Mouse (Mus musculus) G1E (cell line): Measurements from ENCODE around the gene Taf12.

Experiments
- CTCF ChIP-seq: IDR thresholded peaks from 2 replicates; pipeline ENCODE4 v1.5.1; 2012; ENCODE audit warnings: low read depth, low read length, inconsistent platforms, mixed read lengths
- POLR2AphosphoS5 ChIP-seq: IDR thresholded peaks from 2 replicates; pipeline ENCODE4 v1.6.1; 2012; ENCODE audit warnings: low read depth, low read length, inconsistent platforms; ENCODE audit not compliant: insufficient replicate concordance

GRCm38 (mm10) chr4:132253622-132254021, 20.6 kb upstream of the Taf12 start:
- TF ChIP-seq CTCF (no peak), POLR2AphosphoS5 (no peak)
